Mouse (Mus musculus): ENCODE measurements around the gene Rabep1. TPM values are rescaled to one million over a fixed set of nuclear protein-coding genes. Genes with fewer than 3 reads are reported as not detected.

Rabep1 gene
- polyA plus RNA-seq, 1 experiment from 2014 or later = 45.9 TPM

DNA sequence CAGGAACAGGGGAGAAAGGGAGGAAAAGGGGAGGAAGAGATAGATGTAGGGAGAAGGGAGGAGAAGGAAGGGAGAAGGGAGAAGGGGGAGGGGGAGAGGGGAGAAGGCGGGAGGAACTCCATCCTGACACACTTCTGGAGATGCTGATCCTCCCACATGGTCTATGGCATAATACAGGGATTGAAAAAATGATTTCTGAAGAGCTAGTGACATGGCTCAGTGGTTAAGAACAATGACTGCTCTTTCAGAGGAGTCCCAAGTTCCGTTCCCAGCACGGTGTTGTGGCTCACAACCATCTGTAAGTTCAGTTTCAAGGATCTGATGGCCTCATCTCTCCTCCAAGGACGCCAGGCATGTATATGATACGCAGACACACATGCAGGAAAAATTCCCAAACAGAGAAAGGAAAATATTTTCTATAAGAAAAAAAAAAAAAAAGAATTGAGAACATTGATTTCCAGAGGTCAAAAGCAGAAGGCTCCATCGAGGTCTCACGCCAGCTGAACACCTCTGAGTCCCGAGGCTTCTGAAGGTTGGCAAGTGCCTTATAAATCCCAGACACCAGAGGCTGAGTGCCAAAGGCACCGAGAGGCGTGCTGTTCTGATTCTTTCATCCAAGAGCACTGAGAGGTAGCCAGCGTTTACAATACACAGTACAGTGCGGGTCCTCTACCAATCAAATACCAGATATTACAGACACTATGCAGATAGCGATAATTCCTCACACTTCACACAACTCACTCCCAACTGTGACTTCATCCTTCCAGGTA lies 32.9 kb upstream of the Rabep1 start:
- 76% methylated on average over 13 of the region's 13 CpGs for WGBS
- no peak overlapping the region for H3K4me2 ChIP-seq (replicated peaks)

DNA sequence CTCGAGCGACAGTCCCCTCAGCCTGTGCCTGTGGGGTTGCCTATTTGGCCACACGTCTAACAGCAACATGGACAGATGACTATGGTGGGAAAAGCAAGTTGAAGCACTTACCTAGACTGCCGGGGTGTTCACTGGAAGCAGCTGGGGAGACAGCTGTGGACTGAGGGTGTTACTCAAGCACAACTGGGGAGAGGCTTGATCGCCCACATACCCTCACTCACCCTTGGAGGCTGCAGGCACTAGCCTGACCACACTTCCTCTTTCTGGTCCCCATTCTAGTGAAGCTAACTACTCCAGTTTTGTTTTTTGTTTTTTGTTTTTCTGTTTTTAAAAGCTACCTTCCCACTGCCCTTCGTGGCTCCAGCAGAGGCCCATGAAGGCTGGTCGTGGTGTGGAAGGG lies 32.2 kb upstream of the Rabep1 start, which contains the start of gene Scimp:
Gene Scimp (minus strand): TSS at position 222 of the 400 bp plus-strand sequence.
- H3K27ac ChIP-seq = no peak within 1 kb of the TSS
- no peak within 1 kb of the TSS for H3K9ac ChIP-seq
- 84% methylated on average over 7 of the region's 7 CpGs for WGBS
- H3K9me3 ChIP-seq = no peaks in the 10 kb centered on the region
- H3K4me3 ChIP-seq = no peak within 1 kb of the TSS
- no peaks in the 10 kb centered on the region for H3K4me1 ChIP-seq
- no peaks in the 10 kb centered on the region for H3K36me3 ChIP-seq
- H3K27me3 ChIP-seq = peaks cover 2% of the 10 kb centered on the region; the same call in 1 of the 2 replicates
- no peak for ATAC-seq (ENCODE audit: insufficient number of reproducible peaks, insufficient read depth, low FRiP score, low TSS enrichment)
- H3K4me2 ChIP-seq (replicated peaks) = no peak within 1 kb of the TSS

More for the DNA sequence above, 32.9 kb upstream of the Rabep1 start:
- ATAC-seq (ENCODE audit: insufficient number of reproducible peaks, insufficient read depth, low FRiP score, low TSS enrichment) = no peak
- H3K4me3 ChIP-seq = no peak overlapping the region
- no peak overlapping the region for H3K9ac ChIP-seq
- no peaks in the 10 kb centered on the region for H3K4me1 ChIP-seq
- no peak overlapping the region for H3K27ac ChIP-seq
- peaks cover 2% of the 10 kb centered on the region; the same call in 1 of the 2 replicates for H3K27me3 ChIP-seq
- H3K36me3 ChIP-seq = no peaks in the 10 kb centered on the region
- H3K9me3 ChIP-seq = no peaks in the 10 kb centered on the region

DNA sequence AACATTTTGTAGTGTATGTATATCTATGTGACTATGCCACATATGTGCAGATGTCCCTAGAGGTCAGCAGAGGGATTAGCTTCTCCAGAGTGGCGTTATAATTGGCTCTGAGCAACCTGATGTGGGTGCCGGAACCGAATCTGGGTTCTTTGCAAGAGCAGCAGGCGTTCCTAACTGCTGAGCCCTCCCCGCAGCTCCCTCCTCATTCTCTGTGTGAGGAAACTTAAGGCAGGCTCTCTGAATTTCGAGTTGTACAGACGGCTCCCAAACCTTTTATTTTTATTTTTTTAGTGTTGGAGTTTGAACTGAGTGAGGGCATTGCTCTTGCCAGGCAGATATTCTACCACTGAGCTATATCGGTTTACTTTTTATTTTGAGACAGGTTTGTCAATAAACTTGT lies 29.5 kb upstream of the Rabep1 start:
- Histone ChIP-seq H3K9me3 (no peaks in the 10 kb centered on the region), H3K9ac (no peak overlapping the region), H3K36me3 (no peaks in the 10 kb centered on the region), H3K27me3 (peaks cover 2% of the 10 kb centered on the region; the same call in 1 of the 2 replicates), H3K27ac (no peak overlapping the region), H3K4me2 (replicated peaks) (no peak overlapping the region), H3K4me1 (no peaks in the 10 kb centered on the region), H3K4me3 (no peak overlapping the region)
- 79% methylated on average over 8 of the region's 8 CpGs for WGBS
- no peak for ATAC-seq (ENCODE audit: insufficient number of reproducible peaks, insufficient read depth, low FRiP score, low TSS enrichment)

DNA sequence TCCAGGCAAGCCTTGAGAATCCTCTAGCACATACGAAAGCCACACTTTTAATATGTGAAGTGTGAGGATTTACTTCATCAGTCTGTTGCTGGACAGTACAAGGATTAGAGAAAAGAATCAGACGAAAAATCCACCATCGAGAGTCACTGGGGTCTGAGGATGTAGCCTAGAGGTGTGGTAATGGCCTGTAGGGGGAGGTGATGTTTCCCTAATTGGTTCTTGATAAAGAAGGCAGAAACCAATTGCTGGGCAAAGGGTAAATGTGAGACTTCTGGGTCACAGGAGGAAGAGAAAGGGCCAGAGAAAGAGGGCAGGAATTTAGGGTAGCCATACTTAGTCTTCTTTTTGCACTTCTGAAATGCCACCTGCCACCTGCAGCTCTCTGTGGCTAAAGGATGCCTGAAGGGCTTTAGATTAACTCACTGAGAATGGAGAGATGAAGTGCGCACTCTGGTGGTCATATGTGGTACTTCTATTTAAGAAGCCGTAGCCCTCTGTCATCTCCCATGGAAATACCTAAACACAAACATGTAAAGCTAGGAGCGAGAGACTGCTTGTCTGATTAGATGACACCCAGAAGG lies 29.0 kb upstream of the Rabep1 start:
- H3K36me3 ChIP-seq = no peaks in the 10 kb centered on the region
- H3K9me3 ChIP-seq = no peaks in the 10 kb centered on the region
- H3K27me3 ChIP-seq = peaks cover 2% of the 10 kb centered on the region; the same call in 1 of the 2 replicates
- no peak overlapping the region for H3K4me3 ChIP-seq
- no peak overlapping the region for H3K9ac ChIP-seq
- no peak overlapping the region for H3K4me2 ChIP-seq (replicated peaks)
- 30% methylated on average over 6 of the region's 6 CpGs for WGBS
- no peak overlapping the region for H3K27ac ChIP-seq
- H3K4me1 ChIP-seq = no peaks in the 10 kb centered on the region
- ATAC-seq (ENCODE audit: insufficient number of reproducible peaks, insufficient read depth, low FRiP score, low TSS enrichment) = no peak

DNA sequence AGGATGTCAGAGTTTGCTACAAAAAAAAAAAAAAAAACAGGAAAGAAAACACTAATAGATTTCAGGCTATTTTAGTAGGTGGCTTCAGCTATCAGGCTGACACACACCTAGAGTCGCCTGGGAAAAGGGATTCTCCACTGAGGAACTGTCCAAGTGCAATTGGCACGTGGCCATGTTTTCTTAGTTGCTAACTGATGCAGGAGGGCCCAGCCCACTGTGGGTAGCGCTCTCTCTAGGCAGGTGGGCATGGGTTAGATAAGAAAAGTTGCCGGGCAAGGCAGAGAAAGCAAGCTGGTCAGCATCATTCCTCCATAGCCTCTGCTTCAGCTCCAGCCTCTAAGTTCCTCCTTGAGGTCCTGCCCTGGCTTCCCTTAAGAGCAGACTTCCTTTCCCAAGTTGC lies 27.8 kb upstream of the Rabep1 start:
- no peak overlapping the region for H3K27ac ChIP-seq
- no peak for ATAC-seq (ENCODE audit: insufficient number of reproducible peaks, insufficient read depth, low FRiP score, low TSS enrichment)
- no peak overlapping the region for H3K4me2 ChIP-seq (replicated peaks)
- no peaks in the 10 kb centered on the region for H3K36me3 ChIP-seq
- no peak overlapping the region for H3K9ac ChIP-seq
- no peak overlapping the region for H3K4me3 ChIP-seq
- WGBS = 79% methylated on average over 4 of the region's 4 CpGs
- H3K27me3 ChIP-seq = peaks cover 2% of the 10 kb centered on the region; the same call in 1 of the 2 replicates
- H3K4me1 ChIP-seq = no peaks in the 10 kb centered on the region
- H3K9me3 ChIP-seq = no peaks in the 10 kb centered on the region

DNA sequence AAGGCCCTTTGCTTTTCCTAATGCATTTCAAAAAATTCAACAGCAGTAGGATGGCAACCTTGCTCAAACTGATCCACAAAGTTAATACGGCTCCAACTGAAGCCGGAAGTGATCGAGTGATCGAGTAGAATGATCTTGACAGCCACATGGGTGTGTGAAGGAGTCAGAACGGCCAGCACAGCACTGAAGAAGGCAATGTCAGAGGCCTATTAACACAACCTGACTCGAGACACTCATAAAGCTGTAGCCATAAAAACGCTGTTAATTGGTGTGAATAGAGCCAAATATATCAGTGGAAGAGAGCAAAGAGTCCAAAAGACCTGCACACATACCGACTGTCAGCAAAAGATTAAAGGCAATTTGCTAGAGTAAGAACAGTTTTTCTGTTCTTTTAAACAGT lies 24.5 kb upstream of the Rabep1 start:
- no peaks in the 10 kb centered on the region for H3K36me3 ChIP-seq

DNA sequence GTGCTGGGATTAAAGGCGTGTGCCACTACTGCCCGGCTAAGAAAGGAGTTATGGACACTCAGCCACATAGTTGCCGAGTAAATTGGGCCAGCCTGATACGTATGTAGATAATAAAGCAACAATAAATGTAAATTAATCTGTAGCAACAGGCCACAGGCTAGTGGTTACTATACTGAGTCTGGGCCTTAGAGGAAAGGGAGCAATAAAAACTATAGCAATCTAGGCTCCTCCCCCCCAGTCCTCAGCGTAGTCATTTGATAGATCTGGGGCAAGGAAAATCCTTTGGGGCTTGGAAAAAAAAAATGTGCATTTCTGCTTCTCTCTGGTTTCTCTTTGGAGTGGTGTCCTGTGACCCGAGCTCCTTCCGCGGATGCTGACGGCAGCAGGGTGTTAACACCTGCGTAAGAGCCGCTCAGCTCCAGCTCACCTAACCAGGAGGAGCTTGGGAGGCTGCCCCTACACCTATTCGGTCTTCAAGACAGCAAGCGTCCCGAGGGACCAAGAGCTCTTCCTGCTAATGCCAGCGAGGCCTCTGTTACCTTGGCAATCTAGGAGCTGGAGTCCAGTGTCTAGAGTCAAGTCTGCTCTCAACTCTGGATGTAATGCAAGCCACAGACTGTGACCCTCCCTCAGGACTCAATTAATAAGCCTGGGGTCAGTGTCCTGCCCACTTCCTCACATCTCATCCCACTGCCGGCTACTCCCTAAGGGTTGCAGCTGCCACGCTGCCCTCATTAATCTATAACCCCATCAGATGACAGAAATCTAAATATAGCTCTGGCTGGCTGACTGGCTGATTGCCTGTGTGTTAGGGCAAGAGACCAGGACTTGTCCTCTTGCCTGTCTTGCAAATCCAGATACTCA lies 22.6 kb upstream of the Rabep1 start:
- Histone ChIP-seq H3K4me3 (no peak overlapping the region), H3K4me1 (no peaks in the 10 kb centered on the region), H3K27ac (no peak overlapping the region), H3K9me3 (no peaks in the 10 kb centered on the region), H3K27me3 (no peaks in the 10 kb centered on the region), H3K9ac (no peak overlapping the region), H3K36me3 (no peaks in the 10 kb centered on the region), H3K4me2 (replicated peaks) (no peak overlapping the region)
- 41% methylated on average over 17 of the region's 17 CpGs for WGBS
- ATAC-seq (ENCODE audit: insufficient number of reproducible peaks, insufficient read depth, low FRiP score, low TSS enrichment) = no peak

More for the DNA sequence above, 24.5 kb upstream of the Rabep1 start:
- Histone ChIP-seq H3K4me2 (replicated peaks) (no peak overlapping the region), H3K9ac (no peak overlapping the region), H3K4me1 (no peaks in the 10 kb centered on the region), H3K4me3 (no peak overlapping the region), H3K9me3 (no peaks in the 10 kb centered on the region), H3K27me3 (peaks cover 2% of the 10 kb centered on the region; the same call in 1 of the 2 replicates), H3K27ac (no peak overlapping the region)
- WGBS = 81% methylated on average over 8 of the region's 8 CpGs
- no peak for ATAC-seq (ENCODE audit: insufficient number of reproducible peaks, insufficient read depth, low FRiP score, low TSS enrichment)

DNA sequence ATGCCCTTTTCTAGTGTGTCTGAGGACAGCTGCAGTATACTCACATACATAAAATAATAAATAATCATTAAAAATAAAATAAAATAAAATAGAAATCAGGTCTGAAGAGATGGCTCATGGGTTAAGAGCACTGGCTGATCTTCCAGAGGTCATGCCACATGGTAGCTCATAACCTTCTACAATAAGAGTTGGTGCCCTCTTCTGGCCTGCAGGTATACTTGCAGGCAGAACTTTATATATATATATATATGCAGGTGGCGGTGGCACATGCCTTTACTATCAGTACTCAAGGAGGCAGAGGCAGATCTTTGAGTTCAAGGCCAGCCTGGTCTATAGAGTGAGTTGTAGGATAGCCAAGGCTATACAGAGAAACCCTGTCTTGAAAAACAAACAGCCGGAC lies 18.4 kb upstream of the Rabep1 start:
- Histone ChIP-seq H3K4me1 (no peaks in the 10 kb centered on the region), H3K9me3 (no peaks in the 10 kb centered on the region), H3K36me3 (no peaks in the 10 kb centered on the region), H3K4me2 (replicated peaks) (no peak overlapping the region), H3K27me3 (no peaks in the 10 kb centered on the region), H3K9ac (no peak overlapping the region), H3K4me3 (no peak overlapping the region), H3K27ac (no peak overlapping the region)
- no peak for ATAC-seq (ENCODE audit: insufficient number of reproducible peaks, insufficient read depth, low FRiP score, low TSS enrichment)
- 86% methylated on average over 2 of the region's 2 CpGs for WGBS

DNA sequence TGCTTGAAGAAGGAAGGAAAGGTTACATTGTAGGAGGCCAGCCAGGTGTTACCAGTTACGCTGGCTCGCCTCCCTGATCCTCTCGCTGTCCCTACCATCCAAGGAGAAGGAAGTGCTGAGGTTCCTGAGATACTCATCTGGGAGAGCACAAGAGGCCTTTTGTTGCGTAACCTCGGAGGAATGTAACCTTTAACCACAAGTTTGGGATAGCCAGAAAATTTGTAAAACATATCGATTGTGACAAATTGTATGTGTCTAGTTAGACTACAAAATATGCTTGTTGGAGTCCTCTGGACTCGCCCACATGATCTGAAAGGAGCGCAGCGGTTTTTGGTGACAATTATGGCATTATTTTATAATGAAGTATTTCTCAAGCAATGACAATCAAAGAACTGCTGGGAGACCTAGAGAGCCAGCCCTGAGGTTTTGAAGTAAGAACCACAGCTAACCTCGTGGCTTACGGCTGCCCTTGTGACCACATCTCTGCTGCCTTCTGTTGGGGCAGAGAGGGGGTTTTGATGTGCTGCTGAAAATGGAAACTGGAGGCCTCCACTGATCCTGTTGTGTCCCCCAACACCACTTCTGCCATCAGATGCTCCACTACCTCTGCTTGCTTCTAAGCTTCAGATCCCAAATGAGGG lies 15.5 kb upstream of the Rabep1 start:
- Histone ChIP-seq H3K4me2 (replicated peaks) (no peak overlapping the region), H3K27me3 (no peaks in the 10 kb centered on the region), H3K4me3 (no peak overlapping the region), H3K9me3 (no peaks in the 10 kb centered on the region), H3K9ac (no peak overlapping the region), H3K4me1 (no peaks in the 10 kb centered on the region), H3K36me3 (no peaks in the 10 kb centered on the region), H3K27ac (no peak overlapping the region)
- no peak for ATAC-seq (ENCODE audit: insufficient number of reproducible peaks, insufficient read depth, low FRiP score, low TSS enrichment)
- WGBS = 46% methylated on average over 11 of the region's 11 CpGs

DNA sequence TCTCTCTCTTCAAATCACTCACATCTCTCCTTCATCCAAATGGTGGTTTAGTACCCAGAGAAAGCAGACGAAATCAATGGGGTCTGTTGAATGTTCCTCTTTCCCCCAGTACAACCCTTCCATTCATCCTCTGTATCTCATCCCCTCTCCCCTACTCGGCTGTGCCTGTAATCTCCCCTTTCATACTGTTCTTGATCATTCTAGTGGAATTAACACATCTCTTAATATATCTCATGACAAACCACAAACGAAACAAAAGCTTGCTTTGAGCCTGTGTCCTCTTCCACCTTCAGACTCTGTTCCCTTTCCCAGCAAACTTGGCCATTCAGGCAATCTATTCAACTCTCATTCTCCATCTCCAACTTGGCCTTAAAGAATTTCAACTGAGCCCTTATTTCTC lies 13.4 kb upstream of the Rabep1 start:
- no peak overlapping the region for H3K27ac ChIP-seq
- H3K4me2 ChIP-seq (replicated peaks) = no peak overlapping the region
- WGBS = 56% methylated on average over 3 of the region's 3 CpGs
- H3K36me3 ChIP-seq = no peaks in the 10 kb centered on the region
- H3K9ac ChIP-seq = no peak overlapping the region
- no peaks in the 10 kb centered on the region for H3K4me1 ChIP-seq
- H3K4me3 ChIP-seq = no peak overlapping the region
- no peak for ATAC-seq (ENCODE audit: insufficient number of reproducible peaks, insufficient read depth, low FRiP score, low TSS enrichment)
- H3K27me3 ChIP-seq = no peaks in the 10 kb centered on the region
- no peaks in the 10 kb centered on the region for H3K9me3 ChIP-seq

DNA sequence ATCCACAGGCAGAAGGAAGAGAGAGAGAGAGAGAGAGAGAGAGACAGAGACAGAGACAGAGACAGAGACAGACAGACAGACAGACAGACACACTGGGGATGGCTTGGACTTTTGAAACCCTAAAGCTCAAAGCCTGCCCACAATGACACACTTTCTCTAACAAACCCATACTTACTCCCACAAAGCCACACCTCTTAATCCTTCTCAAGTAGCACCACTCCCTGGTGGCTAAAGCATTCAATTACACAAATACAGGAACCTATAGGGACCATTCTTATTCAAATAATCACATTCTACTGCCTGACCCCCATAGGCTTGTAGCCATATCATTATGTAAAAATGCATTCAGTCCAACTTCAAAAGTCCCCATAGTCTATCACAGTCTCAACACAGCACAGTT lies 11.2 kb upstream of the Rabep1 start:
- H3K9ac ChIP-seq = no peak overlapping the region
- no peaks in the 10 kb centered on the region for H3K27me3 ChIP-seq
- no peak for ATAC-seq (ENCODE audit: insufficient number of reproducible peaks, insufficient read depth, low FRiP score, low TSS enrichment)
- H3K36me3 ChIP-seq = no peaks in the 10 kb centered on the region
- H3K4me2 ChIP-seq (replicated peaks) = no peak overlapping the region
- H3K4me1 ChIP-seq = no peaks in the 10 kb centered on the region
- H3K4me3 ChIP-seq = no peak overlapping the region
- no peaks in the 10 kb centered on the region for H3K9me3 ChIP-seq
- no peak overlapping the region for H3K27ac ChIP-seq
